Mouse (Mus musculus): ENCODE results near the gene Cmc4.

- TF ChIP-seq POLR2A (IDR thresholded peaks at IDR 0.05; ENCODE audit: low read depth, low read length) (no peak), CTCF (IDR thresholded peaks at IDR 0.05; ENCODE audit: extremely low read depth, insufficient read length, insufficient replicate concordance, low read depth, low read length) (no peak)
Measured at GRCm38 (mm10) chrX:75381176-75381575, 35.2 kb downstream of the Cmc4 start.
